In the genomic region with DNA sequence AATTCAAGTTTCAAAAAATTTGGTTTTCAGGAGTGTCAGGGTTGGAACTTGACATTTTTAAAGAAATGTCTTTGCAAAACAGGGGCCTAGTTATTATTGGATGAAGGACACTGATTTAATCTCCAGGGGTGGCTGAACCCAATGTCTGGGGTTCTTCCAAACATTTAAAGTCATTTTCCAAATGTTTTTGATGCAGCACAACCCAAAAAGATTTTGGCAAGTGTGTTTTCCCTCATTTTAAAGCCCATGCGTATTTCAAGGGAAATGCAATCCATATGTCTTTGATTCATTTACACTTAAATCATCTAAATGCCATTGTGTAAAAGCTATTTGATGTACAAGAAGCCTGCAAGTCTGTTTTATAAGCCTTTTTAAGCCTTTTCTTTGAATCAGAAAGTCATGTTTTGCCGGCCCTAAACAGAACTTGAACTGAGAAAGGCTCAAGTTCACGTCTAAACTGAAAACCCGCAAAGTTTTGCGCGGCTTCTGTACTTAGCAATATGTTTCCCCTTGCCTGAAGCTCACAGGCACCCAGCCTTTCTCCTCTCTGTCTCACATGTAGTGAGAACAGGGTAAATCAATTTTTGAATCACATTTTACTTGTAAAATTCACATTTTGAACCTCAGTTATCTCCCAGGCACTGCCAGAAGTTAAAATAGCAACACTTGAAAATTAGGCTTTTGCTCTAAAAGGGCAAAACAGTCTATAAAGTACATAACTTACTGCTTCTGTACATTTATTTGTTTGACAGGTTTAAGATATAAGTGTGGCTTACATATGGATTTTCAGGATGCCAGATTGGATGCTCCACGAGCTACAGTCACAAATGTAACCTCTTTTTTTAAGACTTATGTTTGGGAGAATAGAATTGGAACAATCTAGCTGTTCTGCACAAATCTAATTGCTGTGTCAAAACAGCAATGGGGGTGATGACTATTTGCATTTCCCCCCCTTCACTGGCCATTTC, we compare ENCODE assay signal across 21 mouse cellular contexts.
DNase-seq lines count a peak whose midpoint lies in the region; ATAC-seq and TF ChIP-seq lines count a peak whose summit lies in the region.
"Had no signal": no experiment of that assay in that cellular context is flagged by ENCODE, and none has a peak within 500 bp of the region (broad histone marks: within the 10 kb centered on the region; RNA-seq: fewer than 3 reads in every experiment).

No protein-coding gene starts in this region.

- no peaks in the 10 kb centered on the region for H3K27me3 ChIP-seq in forebrain, postnatal 0 days (ENCODE audit: insufficient read depth, low read length)
- H3K27me3 ChIP-seq in forebrain, embryonic 10.5 days (ENCODE audit: poor library complexity, severe bottlenecking), result peaks cover 45% of the 10 kb centered on the region
- H3K27me3 ChIP-seq in embryonic facial prominence, embryonic 15.5 days, result no peaks in the 10 kb centered on the region
- H3K27me3 ChIP-seq: CH12.LX; hindbrain, embryonic 12.5 days; kidney, embryonic 15.5 days; liver, embryonic 12.5 days; Patski had no signal

- H3K9ac ChIP-seq in forebrain, postnatal 0 days, result no peak overlapping the region
- H3K9ac ChIP-seq in embryonic facial prominence, embryonic 15.5 days, result no peak overlapping the region
- H3K9ac ChIP-seq: hindbrain, embryonic 12.5 days; kidney, embryonic 15.5 days; limb, embryonic 12.5 days; liver, embryonic 12.5 days; neural tube, embryonic 15.5 days had no signal

- 54% methylated on average over 7 of the region's 7 CpGs for WGBS in forebrain, postnatal 0 days
- 77% methylated on average over 7 of the region's 7 CpGs for WGBS in forebrain, embryonic 10.5 days
- 35% methylated on average over 7 of the region's 7 CpGs for WGBS in embryonic facial prominence, embryonic 15.5 days

- no peaks in the 10 kb centered on the region for H3K36me3 ChIP-seq in forebrain, postnatal 0 days (ENCODE audit: insufficient read depth)
- H3K36me3 ChIP-seq in forebrain, embryonic 10.5 days (replicated peaks), result no peaks in the 10 kb centered on the region
- H3K36me3 ChIP-seq in embryonic facial prominence, embryonic 15.5 days, result no peaks in the 10 kb centered on the region
- H3K36me3 ChIP-seq: G1E; hindbrain, embryonic 12.5 days; kidney, embryonic 15.5 days; limb, embryonic 12.5 days; liver, embryonic 12.5 days; midbrain, embryonic 10.5 days; neural tube, embryonic 15.5 days had no signal

- ATAC-seq in forebrain, postnatal 0 days, result peak; percentile 91
- ATAC-seq in embryonic facial prominence, embryonic 15.5 days (ENCODE audit: insufficient number of reproducible peaks, low FRiP score, low TSS enrichment, low read depth), result no peak
- ATAC-seq: liver, embryonic 12.5 days; Patski had no signal

- H3K9me3 ChIP-seq in forebrain, postnatal 0 days (ENCODE audit: low read length), result no peaks in the 10 kb centered on the region
- no peaks in the 10 kb centered on the region for H3K9me3 ChIP-seq in forebrain, embryonic 10.5 days
- no peaks in the 10 kb centered on the region for H3K9me3 ChIP-seq in embryonic facial prominence, embryonic 15.5 days (replicated peaks)
- H3K9me3 ChIP-seq: G1E; hindbrain, embryonic 12.5 days; kidney, embryonic 15.5 days; limb, embryonic 12.5 days; liver, embryonic 12.5 days; midbrain, embryonic 10.5 days; neural tube, embryonic 15.5 days had no signal

- peaks cover 15% of the 10 kb centered on the region for H3K4me1 ChIP-seq in forebrain, postnatal 0 days (ENCODE audit: insufficient read depth)
- peaks cover 26% of the 10 kb centered on the region for H3K4me1 ChIP-seq in forebrain, embryonic 10.5 days
- H3K4me1 ChIP-seq in embryonic facial prominence, embryonic 15.5 days, result peaks cover 8% of the 10 kb centered on the region; the same call in 1 of the 2 replicates
- H3K4me1 ChIP-seq: kidney, embryonic 15.5 days; liver, embryonic 12.5 days; neural tube, embryonic 15.5 days had no signal

- no peak overlapping the region for H3K4me3 ChIP-seq in forebrain, postnatal 0 days (ENCODE audit: low read depth, low read length)
- H3K4me3 ChIP-seq in forebrain, embryonic 10.5 days, result no peak overlapping the region
- no peak overlapping the region for H3K4me3 ChIP-seq in embryonic facial prominence, embryonic 15.5 days (replicated peaks)
- H3K4me3 ChIP-seq: hindbrain, embryonic 12.5 days; kidney, embryonic 15.5 days; limb, embryonic 12.5 days; liver, embryonic 12.5 days; midbrain, embryonic 10.5 days; neural tube, embryonic 15.5 days had no signal

- TF ChIP-seq CTCF in forebrain, postnatal 0 days (IDR thresholded peaks at IDR 0.05; ENCODE audit: low read depth), result no peak

- no peak overlapping the region for H3K4me2 ChIP-seq in forebrain, postnatal 0 days (ENCODE audit: low read depth)
- no peak overlapping the region for H3K4me2 ChIP-seq in embryonic facial prominence, embryonic 15.5 days (replicated peaks)
- H3K4me2 ChIP-seq: hindbrain, embryonic 12.5 days; kidney, embryonic 15.5 days; limb, embryonic 12.5 days; liver, embryonic 12.5 days; neural tube, embryonic 15.5 days had no signal

- peak; percentile 73 for DNase-seq in forebrain, postnatal 0 days
- no peak for DNase-seq in forebrain, embryonic 10.5 days (ENCODE audit: extremely low spot score, low spot score)
- DNase-seq in right cerebral cortex, postnatal 14 days, result peak; percentile 9
- no peak for DNase-seq in right cerebral cortex, postnatal 25 days
- DNase-seq in thymus, postnatal 4 days, result no peak
- DNase-seq in adrenal gland, postnatal 25 days, result no peak
- DNase-seq: B cell, adult 2 months; cerebellum, adult 8-10 months; kidney, adult 11 months; lung, adult 18-20 months; lung, postnatal 10 days had no signal

- H3K27ac ChIP-seq in forebrain, postnatal 0 days (ENCODE audit: low read depth, low read length), result peak overlapping the region; percentile 24; the same call in 1 of the 2 replicates
- H3K27ac ChIP-seq in forebrain, embryonic 10.5 days, result no peak overlapping the region
- H3K27ac ChIP-seq in embryonic facial prominence, embryonic 15.5 days (replicated peaks), result peak overlapping the region; percentile 58; the same call in 1 of the 2 replicates
- H3K27ac ChIP-seq: hindbrain, embryonic 12.5 days; kidney, embryonic 15.5 days; limb, embryonic 12.5 days; liver, embryonic 12.5 days; midbrain, embryonic 10.5 days; neural tube, embryonic 15.5 days had no signal

Comparison
In these comparisons a context has a peak if more than half of its experiments do, and no peak if none do; other contexts are left out.
1. DNase-seq: peak in forebrain, postnatal 0 days (single experiment) and right cerebral cortex, postnatal 14 days (single experiment); none in forebrain, embryonic 10.5 days (single experiment), right cerebral cortex, postnatal 25 days (single experiment), thymus, postnatal 4 days (single experiment) and adrenal gland, postnatal 25 days (single experiment).